Mouse (Mus musculus): ENCODE data around the gene Omd. TPM values are rescaled to one million over a fixed set of nuclear protein-coding genes. Genes with fewer than 3 reads are reported as not detected.

Omd gene
- not detected for total RNA-seq (2023)

GRCm38 (mm10) chr13:49581541-49582530 is at the start of gene Omd:
Omd (plus strand) TSS chr13:49582462.

GRCm38 (mm10) chr13:49544279-49544678 is 38.0 kb upstream of the Omd start, which contains the start of gene Aspn:
Aspn (plus strand) TSS chr13:49544443.

GRCm38 (mm10) chr13:49607714-49608113 is 25.5 kb downstream of the Omd start, which contains the start of gene Ogn:
Ogn (plus strand) TSS chr13:49608046.

Other genes starting within 250 kb of the Omd start
- gene Bicd2, start 240.9 kb upstream of the Omd start, total RNA-seq (2023), result 28.1 TPM
- 11.3 TPM for gene Ippk, start 161.2 kb upstream of the Omd start, total RNA-seq (2023)
- gene Tes3-ps, start 89.1 kb upstream of the Omd start, total RNA-seq (2023), result 0.91 TPM
- not detected for gene Ecm2, start 77.7 kb upstream of the Omd start, total RNA-seq (2023)
- not detected for gene Aspn, start 38.0 kb upstream of the Omd start, total RNA-seq (2023)
- gene Ogn, start 25.6 kb downstream of the Omd start, total RNA-seq (2023), result not detected
- gene Cenpp, start 70.3 kb downstream of the Omd start, total RNA-seq (2023), result 0.53 TPM
- 36.5 TPM for gene Nol8, start 70.6 kb downstream of the Omd start, total RNA-seq (2023)
- 125 TPM for gene Iars, start 99.6 kb downstream of the Omd start, total RNA-seq (2023)
- not detected for gene Gm30302, start 216.5 kb downstream of the Omd start, total RNA-seq (2023)